Mouse (Mus musculus) midbrain, embryonic 10.5 days (tissue): ENCODE measurements around the gene Rps7. TPM values are rescaled to one million over a fixed set of nuclear protein-coding genes. Genes with fewer than 3 reads are reported as not detected.

ENCODE experiments used
- DNase-seq: peaks from one replicate; pipeline ENCODE4 v3.0.0-alpha.2; 2017; ENCODE audit warnings: low spot score
- H3K27ac ChIP-seq: fragments of 300-500 bp; sonication (generic); replicated peaks from 2 replicates; pipeline ENCODE4 v1.5.1; 2016; ENCODE audit warnings: mild to moderate bottlenecking
- H3K27me3 ChIP-seq: fragments of 300-500 bp; sonication (generic); 2 replicates; pipeline ENCODE4 v1.6.1; 2016; ENCODE audit warnings: low read depth, mild to moderate bottlenecking; ENCODE audit not compliant: poor library complexity, severe bottlenecking
- H3K36me3 ChIP-seq: fragments of 300-500 bp; sonication (generic); 2 replicates; pipeline ENCODE4 v1.6.1; 2016; ENCODE audit warnings: mild to moderate bottlenecking, moderate library complexity
- H3K4me1 ChIP-seq: fragments of 300-500 bp; sonication (generic); 2 replicates; pipeline ENCODE4 v1.6.1; 2016
- H3K4me3 ChIP-seq: fragments of 300-500 bp; sonication (generic); 2 replicates; pipeline ENCODE4 v1.5.1; 2016; ENCODE audit warnings: mild to moderate bottlenecking, moderate library complexity
- H3K9me3 ChIP-seq: fragments of 300-500 bp; sonication (generic); replicated peaks from 2 replicates; pipeline ENCODE4 v1.6.1; 2016; ENCODE audit warnings: mild to moderate bottlenecking
- WGBS: fragments of 180-500 bp; shearing (Covaris S2); methylation state at CpG from one replicate; pipeline ENCODE4 v1.1.7; 2016; 5-methylcytosine and 5-hydroxymethylcytosine counted together
- polyA plus RNA-seq: library from polyadenylated mRNA; unstranded; fragments of >200 nt; fragmentation: Nextera tagmentation; extraction: Ambion mirVana; gene quantifications from 2 replicates; pipeline ENCODE4 v1.2.1, GENCODE M21; 2016

Gene Rps7
- polyA plus RNA-seq: 553 and 647 TPM in 2 replicates

GRCm38 (mm10) chr12:28635535-28636476 is at the start of gene Rps7:
Gene Rps7 (minus strand): TSS chr12:28635953.
- peaks cover 39% of the 10 kb centered on the region for H3K36me3 ChIP-seq
- peak within 1 kb of the TSS; percentile 96 for H3K4me3 ChIP-seq
- peaks cover 25% of the 10 kb centered on the region for H3K4me1 ChIP-seq
- H3K27ac ChIP-seq: peak within 1 kb of the TSS; percentile 99
- peak; percentile 90 for DNase-seq
- WGBS: 7% methylated on average over 69 of the region's 69 CpGs
- no peaks in the 10 kb centered on the region for H3K9me3 ChIP-seq
- H3K27me3 ChIP-seq: no peaks in the 10 kb centered on the region

DNA sequence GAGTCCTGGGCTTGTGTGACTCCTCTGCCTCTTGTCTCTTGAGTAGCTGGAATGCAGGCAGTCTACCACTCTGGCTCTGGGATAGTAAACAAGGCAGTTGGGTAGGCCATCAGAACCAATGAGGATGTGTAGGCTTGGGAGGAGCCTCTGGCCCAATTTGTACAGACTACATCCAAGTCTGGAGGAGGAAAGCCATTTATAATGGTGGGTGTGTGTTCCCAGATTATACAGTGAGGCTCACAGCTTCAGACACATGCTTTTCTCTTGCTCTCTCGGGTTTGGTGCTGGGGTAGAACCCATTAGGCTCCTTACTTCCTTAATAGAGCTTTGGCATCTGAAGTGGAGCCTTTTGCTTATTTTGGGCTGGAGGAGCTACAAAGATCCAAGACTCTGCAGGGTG is 48.9 kb upstream of the Rps7 start:
- H3K9me3 ChIP-seq: no peaks in the 10 kb centered on the region
- DNase-seq: no peak
- peaks cover 41% of the 10 kb centered on the region for H3K36me3 ChIP-seq
- peaks cover 10% of the 10 kb centered on the region for H3K4me1 ChIP-seq
- WGBS: 80% methylated on average over 1 of the region's 1 CpGs
- H3K4me3 ChIP-seq: no peak overlapping the region
- no peak overlapping the region for H3K27ac ChIP-seq
- H3K27me3 ChIP-seq: no peaks in the 10 kb centered on the region

GRCm38 (mm10) chr12:28675925-28676209 is 40.1 kb upstream of the Rps7 start:
- 72% methylated on average over 5 of the region's 5 CpGs for WGBS

DNA sequence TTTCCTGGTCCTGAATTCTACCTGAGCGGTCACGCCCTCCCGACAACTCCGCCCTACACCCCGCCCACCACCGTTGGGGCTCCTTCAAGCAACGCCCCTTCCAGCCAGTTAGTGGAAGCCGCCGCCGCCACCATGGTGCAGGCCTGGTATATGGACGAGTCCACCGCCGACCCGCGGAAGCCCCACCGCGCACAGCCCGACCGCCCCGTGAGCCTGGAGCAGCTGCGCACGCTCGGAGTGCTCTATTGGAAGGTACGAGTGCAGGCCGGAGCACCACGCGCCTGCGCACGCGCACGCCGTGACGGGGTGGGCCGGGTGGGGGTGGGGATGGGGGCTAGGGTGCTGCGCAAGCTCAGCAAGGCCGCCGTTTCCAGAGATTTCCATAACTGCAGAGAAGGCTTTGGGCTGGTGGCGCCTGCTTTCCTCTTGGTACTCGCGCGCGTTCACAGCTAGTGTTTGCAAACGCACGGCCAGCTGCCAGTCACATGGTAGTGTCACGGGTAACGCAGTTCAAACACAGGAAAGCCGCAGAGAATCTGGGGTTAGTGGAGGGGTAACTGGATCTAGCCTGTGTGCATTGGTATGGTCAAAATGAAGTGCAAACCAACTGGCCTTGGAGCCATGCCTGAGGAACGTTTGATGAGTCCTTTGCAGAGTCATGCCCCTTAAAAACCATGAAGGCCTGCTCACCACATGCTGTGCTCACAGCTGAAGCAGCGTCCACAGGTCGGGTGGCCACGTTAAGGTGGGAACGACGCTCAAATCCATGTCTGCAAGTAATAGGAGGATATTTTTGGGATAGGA is 39.6 kb upstream of the Rps7 start, which contains the start of gene Adi1:
Gene Adi1 (plus strand): TSS at position 111 of the 804 bp plus-strand sequence.
- H3K27me3 ChIP-seq: no peaks in the 10 kb centered on the region
- 4% methylated on average over 53 of the region's 53 CpGs for WGBS
- peak; percentile 88 for DNase-seq
- H3K4me1 ChIP-seq: peaks cover 17% of the 10 kb centered on the region
- no peaks in the 10 kb centered on the region for H3K9me3 ChIP-seq
- peaks cover 23% of the 10 kb centered on the region for H3K36me3 ChIP-seq
- H3K4me3 ChIP-seq: peak within 1 kb of the TSS; percentile 64
- H3K27ac ChIP-seq: peak within 1 kb of the TSS; percentile 92

More at GRCm38 (mm10) chr12:28675925-28676209, 40.1 kb upstream of the Rps7 start:
- DNase-seq: peak; percentile 18
- peak overlapping the region; percentile 92 for H3K27ac ChIP-seq
- peaks cover 17% of the 10 kb centered on the region for H3K4me1 ChIP-seq
- H3K36me3 ChIP-seq: peaks cover 26% of the 10 kb centered on the region
- peak overlapping the region; percentile 64 for H3K4me3 ChIP-seq
- H3K9me3 ChIP-seq: no peaks in the 10 kb centered on the region
- H3K27me3 ChIP-seq: no peaks in the 10 kb centered on the region

DNA sequence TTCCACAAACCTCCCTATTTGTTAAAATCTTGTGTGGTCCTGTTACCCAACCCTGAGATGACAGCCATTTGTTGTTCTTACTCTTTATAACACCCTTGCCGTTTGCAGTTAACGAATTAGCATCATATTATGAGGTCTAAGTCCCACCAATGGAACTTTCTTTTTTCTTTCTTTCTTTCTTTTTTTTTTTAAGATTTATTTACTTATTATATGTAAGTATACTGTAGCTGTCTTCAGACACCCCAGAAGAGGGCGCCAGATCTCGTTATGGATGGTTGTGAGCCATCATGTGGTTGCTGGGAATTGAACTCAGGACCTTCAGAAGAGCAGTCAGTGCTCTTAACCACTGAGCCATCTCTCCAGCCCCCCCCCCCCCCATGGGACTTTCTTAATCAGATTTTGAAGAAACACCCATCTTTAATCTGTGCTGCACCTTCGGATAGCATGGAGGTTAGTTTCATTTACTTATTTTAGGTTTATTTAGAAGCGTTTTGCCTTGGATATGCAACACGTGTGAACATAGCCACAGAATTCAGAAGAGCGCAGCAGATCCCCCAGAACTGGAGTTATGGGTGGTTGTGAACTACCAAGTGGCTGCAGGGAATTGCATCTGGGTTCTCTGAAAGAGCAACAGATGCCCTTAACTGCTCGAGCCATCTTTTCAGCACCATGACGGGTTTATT is 38.4 kb upstream of the Rps7 start:
- DNase-seq: no peak
- H3K27me3 ChIP-seq: no peaks in the 10 kb centered on the region
- H3K9me3 ChIP-seq: no peaks in the 10 kb centered on the region
- peaks cover 17% of the 10 kb centered on the region for H3K4me1 ChIP-seq
- peaks cover 17% of the 10 kb centered on the region for H3K36me3 ChIP-seq
- no peak overlapping the region for H3K27ac ChIP-seq
- no peak overlapping the region for H3K4me3 ChIP-seq
- 87% methylated on average over 10 of the region's 10 CpGs for WGBS

- no peaks in the 10 kb centered on the region for H3K9me3 ChIP-seq
- H3K27me3 ChIP-seq: no peaks in the 10 kb centered on the region
- peaks cover 9% of the 10 kb centered on the region for H3K4me1 ChIP-seq
- no peak overlapping the region for H3K4me3 ChIP-seq
- DNase-seq: no peak
- H3K36me3 ChIP-seq: peaks cover 5% of the 10 kb centered on the region; the same call in 1 of the 2 replicates
- 65% methylated on average over 8 of the region's 8 CpGs for WGBS
- no peak overlapping the region for H3K27ac ChIP-seq
Observed at GRCm38 (mm10) chr12:28667287-28667686, 31.5 kb upstream of the Rps7 start.

DNA sequence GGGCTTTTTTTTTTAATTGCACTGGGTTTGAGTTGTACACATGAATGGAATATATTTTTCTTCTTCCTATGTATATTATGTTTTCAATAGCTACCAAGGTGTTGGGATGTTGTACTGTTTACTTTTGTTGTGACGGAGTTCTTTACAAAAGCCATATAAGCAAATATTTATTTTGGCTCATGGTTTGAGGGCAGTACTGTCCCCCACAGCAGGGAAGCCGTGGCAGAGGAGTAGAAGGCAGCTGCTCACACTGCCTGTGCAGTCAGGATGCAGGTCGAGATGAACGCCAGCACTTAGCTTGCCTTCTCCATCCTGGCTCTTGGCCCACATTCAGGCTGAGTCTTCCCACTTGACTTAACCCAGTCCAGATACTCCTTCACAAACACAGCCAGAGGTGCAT is 31.0 kb upstream of the Rps7 start:
- H3K27ac ChIP-seq: no peak overlapping the region
- DNase-seq: no peak
- H3K4me3 ChIP-seq: no peak overlapping the region

DNA sequence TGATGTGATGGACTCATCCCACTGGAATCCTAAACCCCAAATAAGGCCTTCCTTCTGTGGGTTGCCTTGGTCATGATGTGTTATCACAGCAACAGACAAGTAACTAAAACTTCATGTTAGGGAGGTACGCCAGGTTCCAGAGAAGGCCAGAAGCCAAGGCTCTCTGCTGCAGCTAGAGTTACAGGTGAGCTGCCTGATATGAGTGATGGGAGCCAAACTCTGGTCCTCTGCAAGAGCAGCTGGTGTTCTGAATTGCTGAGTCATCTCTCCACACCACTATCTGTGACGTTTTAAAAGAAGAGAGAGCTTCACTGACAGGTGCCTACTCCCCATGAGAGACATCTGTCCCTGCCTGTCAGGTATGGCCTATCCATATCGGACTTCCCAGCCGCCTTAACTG is 26.9 kb upstream of the Rps7 start:
- peaks cover 44% of the 10 kb centered on the region for H3K36me3 ChIP-seq
- whole genome bisulfite sequencing: 85% methylated on average over 4 of the region's 4 CpGs
- no peak overlapping the region for H3K4me3 ChIP-seq
- H3K27ac ChIP-seq: no peak overlapping the region
- H3K4me1 ChIP-seq: peaks cover 9% of the 10 kb centered on the region
- no peaks in the 10 kb centered on the region for H3K9me3 ChIP-seq
- H3K27me3 ChIP-seq: no peaks in the 10 kb centered on the region
- no peak for DNase-seq

More for the DNA sequence above, 31.0 kb upstream of the Rps7 start:
- Histone ChIP-seq H3K36me3 (peaks cover 8% of the 10 kb centered on the region; the same call in 1 of the 2 replicates), H3K27me3 (no peaks in the 10 kb centered on the region), H3K4me1 (peaks cover 9% of the 10 kb centered on the region), H3K9me3 (no peaks in the 10 kb centered on the region)
- 81% methylated on average over 4 of the region's 4 CpGs for WGBS

- peak; percentile 90 for DNase-seq
- WGBS: 2% methylated on average over 52 of the region's 52 CpGs
- H3K27ac ChIP-seq: peak within 1 kb of the TSS; percentile 85
- H3K36me3 ChIP-seq: peaks cover 21% of the 10 kb centered on the region
- no peaks in the 10 kb centered on the region for H3K9me3 ChIP-seq
- H3K27me3 ChIP-seq: peaks cover 5% of the 10 kb centered on the region
- peak within 1 kb of the TSS; percentile 83 for H3K4me3 ChIP-seq
- H3K4me1 ChIP-seq: peaks cover 16% of the 10 kb centered on the region
Observed at GRCm38 (mm10) chr12:28649141-28650110, 13.7 kb upstream of the Rps7 start, which contains the start of gene Rnaseh1. Gene Rnaseh1 (plus strand): TSS chr12:28649602.

DNA sequence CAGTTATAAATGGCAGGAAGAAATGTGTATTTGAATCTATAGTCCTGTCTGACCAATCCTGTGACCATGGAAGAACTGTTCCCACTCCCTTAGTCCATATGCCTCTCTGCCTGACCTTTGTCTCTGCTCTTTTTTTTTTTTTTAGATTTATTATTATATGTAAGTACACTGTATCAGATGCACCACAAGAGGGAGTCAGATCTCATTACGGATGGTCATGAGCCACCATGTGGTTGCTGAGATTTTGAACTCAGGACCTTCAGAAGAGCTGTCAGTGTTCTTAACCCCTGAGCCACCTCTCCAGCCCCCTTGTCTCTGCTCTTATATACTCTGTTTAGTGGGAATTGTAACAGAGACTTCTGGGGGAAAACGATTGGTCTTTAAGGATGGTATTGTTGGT is 3.0 kb upstream of the Rps7 start:
- H3K36me3 ChIP-seq: peaks cover 9% of the 10 kb centered on the region
- 73% methylated on average over 2 of the region's 2 CpGs for WGBS
- no peak for DNase-seq

GRCm38 (mm10) chr12:28636543-28636942 is 790 bp upstream of the Rps7 start:
- peak overlapping the region; percentile 99 for H3K27ac ChIP-seq
- no peaks in the 10 kb centered on the region for H3K9me3 ChIP-seq
- no peaks in the 10 kb centered on the region for H3K27me3 ChIP-seq
- peaks cover 32% of the 10 kb centered on the region for H3K36me3 ChIP-seq
- no peak for DNase-seq
- H3K4me1 ChIP-seq: peaks cover 25% of the 10 kb centered on the region
- WGBS: 90% methylated on average over 6 of the region's 6 CpGs
- H3K4me3 ChIP-seq: peak overlapping the region; percentile 96

More for the DNA sequence above, 3.0 kb upstream of the Rps7 start:
- no peak overlapping the region for H3K4me3 ChIP-seq
- H3K27me3 ChIP-seq: peaks cover 9% of the 10 kb centered on the region; the same call in 1 of the 2 replicates
- H3K9me3 ChIP-seq: no peaks in the 10 kb centered on the region
- H3K27ac ChIP-seq: no peak overlapping the region
- H3K4me1 ChIP-seq: peaks cover 12% of the 10 kb centered on the region
